Mouse (Mus musculus): ENCODE results near the gene Ebf1.

DNA sequence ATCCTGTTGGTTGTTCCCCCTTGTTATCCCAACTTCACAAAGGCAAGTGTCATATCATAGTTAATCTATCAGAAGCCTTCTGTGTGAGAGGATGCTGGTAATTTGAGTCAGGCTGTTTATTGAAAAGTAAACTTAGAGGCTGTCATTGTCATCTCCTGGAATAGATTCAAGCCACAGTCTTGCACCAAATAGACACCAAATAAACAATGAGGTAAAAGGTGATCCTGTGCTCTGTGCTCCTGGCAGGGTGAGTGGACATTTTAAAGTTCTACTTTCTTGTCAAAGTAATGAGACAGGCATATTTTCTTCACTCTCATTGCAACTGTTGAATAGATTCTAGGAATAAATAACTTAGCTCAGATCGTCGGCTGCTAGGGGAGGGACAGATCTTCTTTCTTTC lies 327.3 kb downstream of the Ebf1 start:
- TF ChIP-seq CTCF (IDR thresholded peaks at IDR 0.05; ENCODE audit: insufficient read depth, low read depth, low read length) (no peak), POLR2A (IDR thresholded peaks at IDR 0.05; ENCODE audit: insufficient read depth, low read depth, low read length) (no peak)

Data from olfactory bulb, adult 2 months (tissue).